ENCODE assay signal across 8 mouse cellular contexts in the genomic region with DNA sequence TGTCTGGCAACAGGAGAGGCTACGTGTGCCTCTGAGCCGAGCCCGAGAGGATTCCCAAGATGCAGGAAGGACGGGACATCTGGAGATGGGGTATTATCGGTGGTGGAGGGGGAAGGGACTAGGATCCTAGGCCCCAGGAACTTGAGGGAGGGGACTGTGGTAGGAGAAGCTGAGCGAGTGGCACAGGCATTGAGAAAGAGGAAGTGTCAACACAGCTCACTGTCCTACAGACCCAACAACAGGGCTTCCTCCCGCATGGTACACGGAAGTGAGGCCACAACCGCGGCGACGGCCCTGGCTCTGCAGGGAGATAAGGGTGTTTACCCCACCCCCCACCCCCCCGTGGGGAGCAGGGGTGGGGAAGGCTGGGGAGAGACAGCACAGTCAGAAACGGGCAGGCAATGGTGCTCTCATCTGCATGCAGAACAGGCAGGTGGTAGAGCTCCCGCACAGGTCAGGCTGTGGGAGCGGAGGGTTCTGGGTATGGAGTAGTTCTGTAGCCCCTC. TPM values are rescaled to one million over a fixed set of nuclear protein-coding genes. Genes with fewer than 3 reads are reported as not detected.
A peak's percentile ranks its signal among the peaks of the same experiment; 100 is the strongest.
DNase-seq lines count a peak whose midpoint lies in the region; ATAC-seq and TF ChIP-seq lines count a peak whose summit lies in the region.

No protein-coding gene starts in this region.

- peak overlapping the region; percentile 55 for H3K4me3 ChIP-seq in gastrocnemius, adult 2 months
- H3K4me3 ChIP-seq in cortical plate, adult 2 months (ENCODE audit: insufficient read depth, low read length): 0 out of 2 replicates have a peak overlapping the region, but pooled peaks have one; percentile 10
- H3K4me3 ChIP-seq in heart, embryonic 12.5 days: peak overlapping the region; percentile 37
- 0 out of 2 replicates have a peak overlapping the region, but pooled peaks have one; percentile 1 for H3K4me3 ChIP-seq in kidney, postnatal 0 days (replicated peaks; ENCODE audit: low read depth, low read length)

- H3K9ac ChIP-seq in heart, embryonic 12.5 days: peak overlapping the region; percentile 55
- peak overlapping the region; percentile 42 for H3K9ac ChIP-seq in kidney, postnatal 0 days (ENCODE audit: low read depth, low read length)

- H3K4me2 ChIP-seq in heart, embryonic 12.5 days: peak overlapping the region; percentile 84
- H3K4me2 ChIP-seq in kidney, postnatal 0 days (ENCODE audit: low read length): peak overlapping the region; percentile 47

- peaks cover 10% of the 10 kb centered on the region; the same call in 1 of the 2 replicates for H3K9me3 ChIP-seq in heart, embryonic 12.5 days (replicated peaks)
- no peaks in the 10 kb centered on the region for H3K9me3 ChIP-seq in kidney, postnatal 0 days (replicated peaks; ENCODE audit: low read length)

- peak overlapping the region; percentile 58 for H3K27ac ChIP-seq in gastrocnemius, adult 2 months
- H3K27ac ChIP-seq in cortical plate, adult 2 months (ENCODE audit: insufficient read depth, low read length): no peak overlapping the region
- peak overlapping the region; percentile 29; the same call in 1 of the 2 replicates for H3K27ac ChIP-seq in heart, embryonic 12.5 days (ENCODE audit: poor library complexity, severe bottlenecking)
- 0 out of 2 replicates have a peak overlapping the region, but pooled peaks have one; percentile 42 for H3K27ac ChIP-seq in kidney, postnatal 0 days

- no peak for TF ChIP-seq CTCF in gastrocnemius, adult 2 months (IDR thresholded peaks at IDR 0.05)
- TF ChIP-seq CTCF in cortical plate, adult 2 months (IDR thresholded peaks at IDR 0.05; ENCODE audit: extremely low read depth, insufficient read depth, low read length): no peak
- no peak for TF ChIP-seq CTCF in kidney, postnatal 0 days (IDR thresholded peaks at IDR 0.05; ENCODE audit: low read depth)

- no peaks in the 10 kb centered on the region for H3K36me3 ChIP-seq in heart, embryonic 12.5 days
- no peaks in the 10 kb centered on the region for H3K36me3 ChIP-seq in kidney, postnatal 0 days (ENCODE audit: insufficient read depth, low read length)

- H3K27me3 ChIP-seq in heart, embryonic 12.5 days (replicated peaks): no peaks in the 10 kb centered on the region
- no peaks in the 10 kb centered on the region for H3K27me3 ChIP-seq in kidney, postnatal 0 days (ENCODE audit: insufficient read depth, low read length)

- intact Hi-C loops in gastrocnemius, adult 2 months (cut with DNase I): no loop called here

- TF ChIP-seq POLR2A in cortical plate, adult 2 months (IDR thresholded peaks at IDR 0.05; ENCODE audit: extremely low read depth, insufficient read depth, low read length): no peak

- H3K4me1 ChIP-seq in cortical plate, adult 2 months (ENCODE audit: control insufficient read depth, insufficient read depth, low read length): peaks cover 1% of the 10 kb centered on the region; the same call in 1 of the 2 replicates
- peaks cover 28% of the 10 kb centered on the region for H3K4me1 ChIP-seq in heart, embryonic 12.5 days (replicated peaks)
- 0 out of 2 replicates have a peak, but pooled peaks cover 6% of the 10 kb centered on the region for H3K4me1 ChIP-seq in kidney, postnatal 0 days (replicated peaks; ENCODE audit: insufficient read depth, low read length)

- peak; percentile 95 for ATAC-seq in heart, embryonic 12.5 days (ENCODE audit: insufficient number of reproducible peaks, low FRiP score)
- peak; percentile 77 for ATAC-seq in kidney, postnatal 0 days (replicated peaks; ENCODE audit: low FRiP score, low read depth)

- peak; percentile 49 for DNase-seq in gastrocnemius, adult 2 months
- DNase-seq in gastrocnemius, adult 18-20 months (ENCODE audit: low spot score): no peak
- DNase-seq in kidney, postnatal 0 days (ENCODE audit: low spot score): peak; percentile 61
- peak; percentile 82 for DNase-seq in lung, postnatal 36 days
- peak; percentile 71 to 82 for DNase-seq in spleen, adult 18-20 months
- DNase-seq in cerebellum, postnatal 36 days: no peak

- 5% methylated on average over 16 of the region's 16 CpGs for WGBS in heart, embryonic 12.5 days
- 11% methylated on average over 16 of the region's 16 CpGs for WGBS in kidney, postnatal 0 days

RNA-seq across cellular contexts. Expression of gene Alox5ap, which starts 18.5 kb away (rescaled TPM):
- 1 to 10 TPM; 4.1 to 5.1 TPM for total RNA-seq in gastrocnemius, adult 2 months (2021)
- total RNA-seq in gastrocnemius, adult 18-20 months (2021): 1 to 10 TPM; 5.3 to 6.7 TPM
- polyA plus RNA-seq in cortical plate, adult 2 months (2012; rRNA removed): 16.0 and 18.0 TPM in 2 replicates
- polyA plus RNA-seq in heart, embryonic 12.5 days (2016; fragmentation: Nextera tagmentation; extraction: Ambion mirVana): 4.5 and 4.9 TPM in 2 replicates
- polyA plus RNA-seq in kidney, postnatal 0 days (2015; fragmentation: Nextera tagmentation; extraction: Ambion mirVana): 18.1 and 19.8 TPM in 2 replicates

Comparison
In these comparisons a context has a peak if more than half of its experiments do, and no peak if none do; other contexts are left out.
1. DNase-seq: peak in gastrocnemius, adult 2 months (single experiment), kidney, postnatal 0 days (single experiment), lung, postnatal 36 days (single experiment) and spleen, adult 18-20 months (2 of 2); none in gastrocnemius, adult 18-20 months (single experiment) and cerebellum, postnatal 36 days (0 of 2).
2. H3K4me3 ChIP-seq: peak in every context shown above with its lines; median percentile 55 in gastrocnemius, adult 2 months; 37 in heart, embryonic 12.5 days; 10 in cortical plate, adult 2 months; 1 in kidney, postnatal 0 days.